Mouse (Mus musculus) regulatory T cell (primary cell): ENCODE data around the gene Sec11a.
"Not testable (repeated sequence)": the region's sequence is repeated elsewhere in the genome, so short reads cannot be mapped to it uniquely, and the experiment has no call there.

Experiments
- in situ Hi-C: fragments of 300-600 bp; cut with MboI, MseI; formaldehyde crosslinking; loops from one replicate; pipeline ENCODE4 v1.15.1; 2025; ENCODE audit warnings: high pct_unique_total_duplicates

Sec11a gene

DNA sequence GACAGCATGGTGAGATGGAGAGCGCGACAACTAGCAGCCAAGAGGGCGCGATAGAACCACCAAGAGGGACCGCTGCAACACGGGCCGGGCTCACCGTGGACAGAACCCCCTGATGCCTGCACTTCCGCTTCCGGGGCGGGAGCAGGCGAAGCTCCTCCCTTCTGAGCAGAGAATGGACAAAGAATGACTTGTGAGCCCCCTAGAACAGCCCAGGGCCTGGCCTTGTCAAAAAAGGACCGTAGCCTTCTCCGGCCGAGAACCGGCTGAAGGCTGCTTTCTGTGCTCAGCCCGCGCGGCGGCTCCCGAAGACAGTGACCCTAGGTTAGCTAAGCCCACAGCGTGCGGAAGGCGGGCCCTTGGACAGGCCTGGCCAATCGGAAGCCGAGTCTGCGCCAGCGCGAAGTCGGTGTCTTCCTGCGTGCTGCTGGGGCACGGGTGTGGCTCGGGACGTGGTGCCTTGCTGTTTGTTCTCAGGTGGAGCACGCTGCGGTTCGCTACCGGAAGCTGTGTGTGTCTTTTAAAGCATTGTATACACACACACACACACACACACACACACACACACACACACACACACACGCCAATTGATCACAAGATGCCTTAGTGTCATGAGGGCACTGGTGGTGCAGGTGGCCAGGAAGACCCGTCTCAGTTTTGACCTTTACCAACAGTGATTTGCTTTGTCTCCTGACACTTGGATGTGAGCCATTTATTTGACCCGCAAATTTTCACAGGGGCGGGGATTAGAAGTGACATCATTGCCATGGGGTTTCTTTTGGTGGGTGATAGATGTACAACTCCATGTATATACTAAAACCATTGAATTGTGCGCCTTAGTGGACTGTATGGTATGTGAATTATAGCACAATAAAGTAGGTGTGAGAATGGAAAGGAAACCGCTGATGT is at the start of gene Sec11a:
Gene Sec11a, minus strand, starts transcription at position 336 of the 906 bp plus-strand sequence.
- in situ Hi-C loops: no loop called here

- in situ Hi-C loops: no loop called here
Measured at GRCm38 (mm10) chr7:80995266-80996146, 47.9 kb upstream of the Sec11a start.

GRCm38 (mm10) chr7:80994663-80995005 is 47.1 kb upstream of the Sec11a start:
- in situ Hi-C loops: no loop called here

- in situ Hi-C loops: no loop called here
Measured at GRCm38 (mm10) chr7:80993834-80994662, 46.5 kb upstream of the Sec11a start.

GRCm38 (mm10) chr7:80992980-80993833 is 45.6 kb upstream of the Sec11a start, which contains the start of gene Zfp592:
Gene Zfp592 (plus strand): TSS chr7:80993681.
- in situ Hi-C loops: no loop called here

DNA sequence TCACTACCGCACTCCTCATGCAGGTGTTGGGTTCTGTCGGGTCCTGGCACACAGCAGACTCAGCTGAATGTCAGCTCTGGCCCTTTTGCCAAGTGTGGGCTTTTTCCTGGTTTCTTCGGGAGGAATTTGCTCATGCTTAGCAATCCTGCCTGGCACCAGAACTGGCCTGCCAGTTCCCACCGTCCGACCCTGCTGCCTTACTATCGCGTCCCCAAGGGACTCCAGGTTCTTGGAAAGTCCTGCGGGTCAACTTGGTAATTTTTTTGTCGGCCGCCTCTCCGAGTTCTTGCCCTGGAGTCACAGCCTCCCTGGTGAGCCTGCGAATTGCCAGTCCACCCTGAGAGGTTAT is 45.0 kb upstream of the Sec11a start:
- in situ Hi-C loops: no loop called here

DNA sequence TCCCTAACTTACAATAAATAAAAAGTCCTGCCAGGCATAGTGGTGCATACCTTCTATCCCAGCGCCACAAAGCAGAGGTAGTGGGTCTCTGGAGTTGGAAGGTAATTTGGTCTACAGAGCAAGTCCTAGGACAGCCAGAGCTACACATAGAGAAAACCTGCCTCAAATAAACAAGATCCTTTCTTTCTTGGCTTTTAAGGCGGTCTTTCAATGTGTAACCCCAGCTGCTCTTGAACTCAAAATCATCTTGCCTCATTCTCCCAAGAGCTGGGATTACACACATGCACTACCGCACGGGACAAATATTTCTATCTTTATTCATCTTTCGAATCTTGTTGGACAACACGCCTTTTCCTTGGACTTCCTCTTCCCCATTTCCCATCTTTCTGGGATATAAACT is 44.5 kb upstream of the Sec11a start:
- in situ Hi-C loops: no loop called here

DNA sequence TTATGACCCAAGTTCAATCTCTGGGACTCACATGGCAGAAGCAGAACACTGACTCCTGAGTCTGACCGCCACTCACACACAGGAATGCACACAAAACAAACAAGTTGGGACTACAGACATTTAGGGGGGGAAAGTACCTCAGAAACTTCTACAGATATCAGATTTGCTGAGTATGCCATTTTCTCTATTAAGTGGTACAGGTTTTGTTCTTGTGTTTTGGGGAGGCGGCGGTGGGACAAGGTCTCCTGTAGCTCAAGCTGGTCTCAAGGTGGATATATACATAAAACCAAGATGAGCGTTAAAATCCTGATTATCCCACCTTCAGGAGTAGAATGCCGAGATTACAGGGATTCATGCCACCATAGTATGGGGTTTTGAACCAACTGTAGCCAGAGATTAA is 44.0 kb upstream of the Sec11a start:
- in situ Hi-C loops: no loop called here

GRCm38 (mm10) chr7:80990276-80990675 is 42.7 kb upstream of the Sec11a start:
- in situ Hi-C loops: no loop called here

GRCm38 (mm10) chr7:80987805-80988625 is 40.4 kb upstream of the Sec11a start:
- in situ Hi-C loops: no loop called here

GRCm38 (mm10) chr7:80986458-80987187 is 39.0 kb upstream of the Sec11a start:
- in situ Hi-C loops: no loop called here

- in situ Hi-C loops: loop anchor here (5.0 kb wide), 1 partner anchor 42 kb away; no protein-coding TSS in a partner anchor
Measured at GRCm38 (mm10) chr7:80980566-80980965, 33.0 kb upstream of the Sec11a start.

DNA sequence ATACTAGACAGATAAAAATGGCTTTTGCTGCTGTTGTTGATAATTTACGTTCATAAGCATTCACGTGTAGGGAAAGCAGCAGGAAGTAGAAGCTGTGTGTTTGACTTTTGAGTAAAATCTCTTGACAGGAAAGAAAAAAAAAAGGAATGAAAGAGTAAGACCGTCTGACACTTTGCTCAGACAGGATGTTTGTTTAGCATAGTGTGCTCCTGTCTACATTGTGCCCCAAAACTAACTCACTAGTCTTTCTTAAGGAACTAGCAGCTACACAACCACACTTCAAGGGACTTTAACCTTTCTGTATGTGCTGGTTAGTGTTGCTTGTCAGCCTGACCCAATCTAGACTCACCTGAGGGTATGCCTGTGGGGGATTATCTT is 26.0 kb upstream of the Sec11a start:
- in situ Hi-C loops: not testable (repeated sequence)

DNA sequence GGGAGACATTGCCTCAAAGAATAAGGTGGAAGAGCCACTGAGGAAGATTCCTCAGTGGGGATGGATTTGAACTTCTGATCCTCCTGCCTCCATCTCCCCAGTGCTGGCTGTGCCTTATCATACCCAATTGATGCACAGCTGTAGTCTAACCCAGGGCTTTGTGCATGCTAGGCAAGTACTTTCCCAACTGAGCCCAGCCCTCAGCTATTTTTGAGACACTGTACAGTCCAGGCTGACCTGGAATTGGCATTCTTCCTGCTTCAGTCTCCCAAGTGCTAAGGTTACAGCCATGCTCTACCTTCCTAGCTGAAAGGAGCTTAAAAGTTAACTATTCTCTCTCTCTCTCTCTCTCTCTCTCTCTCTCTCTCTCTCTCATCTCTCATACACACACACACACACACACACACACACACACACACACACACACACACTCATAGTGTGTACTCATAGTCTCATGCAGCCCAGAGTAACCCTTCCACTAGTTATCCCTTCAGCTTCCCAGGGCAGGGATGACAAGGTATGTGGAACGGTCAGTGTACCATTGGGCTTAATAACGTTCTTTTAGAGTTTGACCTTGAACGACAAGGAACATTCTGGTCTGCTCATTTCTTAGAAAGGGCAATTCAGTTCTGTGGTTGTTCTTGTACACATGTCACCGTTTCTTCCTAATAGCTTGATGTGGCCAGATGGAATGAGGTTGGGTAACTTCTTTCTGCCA is 25.5 kb upstream of the Sec11a start:
- in situ Hi-C loops: not testable (repeated sequence)

- in situ Hi-C loops: no loop called here
Measured at GRCm38 (mm10) chr7:80972082-80972481, 24.5 kb upstream of the Sec11a start.

DNA sequence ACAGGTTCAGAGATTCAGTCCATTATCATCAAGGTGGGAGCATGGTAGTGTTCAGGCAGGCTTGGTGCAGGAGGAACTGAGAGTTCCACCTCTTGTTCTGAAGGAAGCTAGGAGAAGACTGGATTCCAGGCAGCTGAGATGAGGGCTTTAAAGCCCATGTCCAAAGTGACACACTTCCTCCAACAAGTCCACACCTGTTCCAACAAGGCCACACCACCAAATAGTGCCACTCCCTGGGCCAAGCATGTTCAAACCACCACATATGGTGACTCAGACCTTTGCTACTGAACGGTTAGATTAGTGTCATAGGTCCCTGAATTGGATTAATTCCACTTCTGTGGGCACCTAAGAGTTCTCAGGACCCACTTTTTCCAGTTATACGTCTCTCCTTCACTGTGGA is 23.8 kb upstream of the Sec11a start:
- in situ Hi-C loops: no loop called here

- in situ Hi-C loops: no loop called here
Measured at GRCm38 (mm10) chr7:80970913-80971312, 23.3 kb upstream of the Sec11a start.

DNA sequence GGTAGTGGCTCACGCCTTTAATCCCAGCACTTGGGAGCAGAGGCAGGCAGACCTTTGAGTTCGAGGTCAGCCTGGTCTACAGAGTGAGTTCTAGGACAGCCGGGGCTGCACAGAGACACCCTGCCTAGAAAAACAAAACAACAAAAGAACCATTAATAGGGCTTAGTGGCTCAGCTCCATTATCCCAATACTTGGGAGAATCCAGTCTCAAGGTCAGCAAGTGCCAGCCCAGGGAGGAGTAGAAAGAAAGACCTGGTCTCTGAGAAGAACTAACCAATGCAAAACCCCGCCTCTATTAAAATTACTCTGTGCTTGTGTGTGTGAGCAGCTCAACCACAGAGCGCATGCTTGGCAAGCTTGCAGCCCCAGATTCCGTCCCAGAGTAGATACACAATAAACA is 15.2 kb upstream of the Sec11a start:
- in situ Hi-C loops: no loop called here

DNA sequence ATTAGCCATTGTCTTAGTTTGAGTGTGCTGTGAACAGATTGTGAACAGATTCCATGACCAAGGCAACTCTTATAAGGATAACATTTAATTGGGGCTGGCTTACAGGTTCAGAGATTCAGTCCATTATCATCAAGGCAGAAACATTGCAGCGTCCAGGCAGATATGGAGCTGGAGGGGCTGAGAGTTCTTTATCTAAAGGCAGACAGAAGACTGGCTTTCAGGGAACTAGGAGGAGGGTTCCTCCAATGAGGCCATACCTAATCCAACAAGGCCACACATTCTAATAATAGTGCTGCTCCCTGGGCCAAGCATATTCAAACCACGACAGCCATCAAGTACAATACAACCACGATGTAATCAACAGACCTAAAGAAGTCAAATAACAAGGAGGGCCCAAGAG is 11.4 kb upstream of the Sec11a start:
- in situ Hi-C loops: no loop called here
